Mouse (Mus musculus): ENCODE results near the gene Carns1. TPM values are rescaled to one million over a fixed set of nuclear protein-coding genes. Genes with fewer than 3 reads are reported as not detected.

Carns1 gene
- polyA plus RNA-seq, 1 experiment from 2014 or later = 5.6 TPM

DNA sequence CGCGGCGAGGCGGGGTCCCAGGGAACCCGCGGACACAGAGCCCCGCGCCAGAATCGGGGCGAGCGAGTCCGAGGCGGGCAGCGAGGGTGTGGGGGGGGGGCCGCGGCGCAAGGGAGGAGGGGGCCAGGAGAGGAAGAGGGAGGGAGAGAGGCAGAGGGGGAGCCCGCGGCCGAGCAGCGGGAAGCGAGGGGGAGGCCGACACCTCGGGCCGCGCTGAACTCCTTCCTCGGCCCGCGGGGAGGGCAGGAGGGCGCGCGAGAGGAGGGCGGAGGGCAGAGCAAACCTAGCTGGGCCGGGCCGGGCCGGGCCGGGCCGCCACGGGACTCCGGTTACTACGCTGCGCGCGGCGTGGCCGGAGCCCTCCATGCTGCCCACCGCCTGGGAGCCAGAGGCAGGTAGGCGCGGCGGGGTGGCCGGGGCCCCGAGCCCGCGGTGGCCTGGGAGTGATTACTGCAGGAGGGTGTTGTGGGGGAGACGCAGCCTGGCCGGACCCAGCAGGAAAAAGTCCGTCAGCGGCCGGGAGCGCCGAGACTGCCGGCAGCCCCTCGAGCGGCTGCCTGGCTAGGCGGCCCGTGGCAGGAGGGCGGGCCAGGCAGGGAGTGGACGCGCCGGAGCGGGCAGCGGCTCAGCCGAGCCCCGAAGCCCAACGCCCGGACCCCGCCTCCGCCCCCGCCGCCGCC lies 39.6 kb upstream of the Carns1 start:
- Histone ChIP-seq H3K27me3 (peaks cover 56% of the 10 kb centered on the region), H3K36me3 (no peaks in the 10 kb centered on the region)

DNA sequence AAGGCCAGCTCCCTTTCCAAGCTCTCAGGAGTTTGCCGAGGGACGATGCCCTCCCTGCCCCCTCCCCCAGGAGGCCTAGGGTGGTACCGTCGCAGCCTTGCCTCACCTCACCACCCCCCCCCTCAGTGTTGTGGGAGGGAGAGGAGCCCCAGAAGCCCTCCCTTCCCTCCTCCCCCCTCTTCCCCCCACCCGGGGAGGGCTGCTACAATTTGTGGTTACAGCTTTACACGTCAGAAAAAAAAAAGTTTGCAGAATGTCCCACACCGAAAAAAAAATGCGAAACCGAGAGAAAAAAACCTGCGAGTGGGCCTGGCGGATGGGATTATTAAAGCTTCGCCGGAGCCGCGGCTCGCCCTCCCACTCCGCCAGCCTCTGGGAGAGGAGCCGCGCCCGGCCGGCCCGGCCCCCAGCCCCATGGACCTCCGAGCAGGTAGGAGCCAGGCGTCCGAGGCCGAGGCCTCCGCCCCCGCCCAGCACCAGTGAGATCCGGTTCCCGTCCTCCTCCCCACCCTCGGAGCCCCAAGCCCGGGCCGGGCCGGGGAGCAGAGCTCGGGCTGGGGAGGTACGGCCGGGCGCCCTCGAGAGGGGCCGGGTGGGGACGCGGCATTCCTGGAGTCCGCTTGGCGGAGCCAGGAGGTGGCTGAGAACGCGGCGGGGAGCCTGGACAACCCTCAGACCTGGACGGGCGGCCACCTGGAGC lies 38.9 kb upstream of the Carns1 start, which contains the start of the genes Clcf1 and AC109138.7:
Gene Clcf1 (plus strand): TSS at position 168 of the 700 bp plus-strand sequence.
Gene AC109138.7 (plus strand): TSS at position 287 of the 700 bp plus-strand sequence.
- Histone ChIP-seq H3K4me3 (peak within 1 kb of the TSS; percentile 49), H3K4me2 (peak within 1 kb of the TSS; percentile 97), H3K36me3 (no peaks in the 10 kb centered on the region), H3K9ac (peak within 1 kb of the TSS; percentile 46), H3K4me1 (replicated peaks) (peaks cover 38% of the 10 kb centered on the region), H3K27ac (replicated peaks) (0 out of 2 replicates have a peak within 1 kb of the TSS, but pooled peaks have one; percentile 15), H3K27me3 (peaks cover 56% of the 10 kb centered on the region), H3K9me3 (no peaks in the 10 kb centered on the region)
- ATAC-seq (ENCODE audit: low FRiP score, low read depth) = no peak
- under 1% methylated on average over 44 of the region's 49 CpGs for WGBS

More for the DNA sequence above, 39.6 kb upstream of the Carns1 start:
- peak overlapping the region; percentile 97 for H3K4me2 ChIP-seq
- H3K4me1 ChIP-seq (replicated peaks) = peaks cover 39% of the 10 kb centered on the region
- no peaks in the 10 kb centered on the region for H3K9me3 ChIP-seq
- H3K27ac ChIP-seq (replicated peaks) = 0 out of 2 replicates have a peak overlapping the region, but pooled peaks have one; percentile 15
- no peak for ATAC-seq (ENCODE audit: low FRiP score, low read depth)
- peak overlapping the region; percentile 46 for H3K9ac ChIP-seq
- H3K4me3 ChIP-seq = peak overlapping the region; percentile 49
- WGBS = under 1% methylated on average over 51 of the region's 81 CpGs

DNA sequence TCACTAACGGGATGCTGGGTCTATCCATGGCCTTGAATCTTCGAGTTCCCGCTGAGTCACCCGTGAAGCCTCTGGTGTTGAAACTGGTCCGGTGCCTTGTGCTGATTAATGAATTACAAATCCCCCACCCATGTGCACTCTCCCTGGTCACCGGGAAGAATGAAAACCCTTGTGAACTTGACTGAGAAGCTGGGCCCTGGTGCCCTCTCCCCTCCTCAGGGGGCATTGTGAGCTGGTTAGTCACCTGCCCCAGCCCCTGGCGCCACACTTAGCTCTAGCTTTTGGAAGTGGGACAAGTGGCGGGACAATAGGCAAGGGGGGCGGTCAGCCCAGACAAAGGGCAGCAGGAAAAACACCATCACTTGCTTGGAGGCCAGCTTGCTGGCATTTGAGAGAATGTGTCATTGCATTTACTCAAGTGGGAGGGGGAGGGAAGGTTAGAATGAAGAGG lies 38.3 kb upstream of the Carns1 start:
- Histone ChIP-seq H3K4me2 (peak overlapping the region; percentile 97), H3K27me3 (peaks cover 56% of the 10 kb centered on the region), H3K36me3 (no peaks in the 10 kb centered on the region), H3K27ac (replicated peaks) (no peak overlapping the region), H3K9ac (no peak overlapping the region), H3K9me3 (no peaks in the 10 kb centered on the region), H3K4me3 (no peak overlapping the region), H3K4me1 (replicated peaks) (peaks cover 38% of the 10 kb centered on the region)
- no peak for ATAC-seq (ENCODE audit: low FRiP score, low read depth)
- WGBS = 4% methylated on average over 9 of the region's 9 CpGs

DNA sequence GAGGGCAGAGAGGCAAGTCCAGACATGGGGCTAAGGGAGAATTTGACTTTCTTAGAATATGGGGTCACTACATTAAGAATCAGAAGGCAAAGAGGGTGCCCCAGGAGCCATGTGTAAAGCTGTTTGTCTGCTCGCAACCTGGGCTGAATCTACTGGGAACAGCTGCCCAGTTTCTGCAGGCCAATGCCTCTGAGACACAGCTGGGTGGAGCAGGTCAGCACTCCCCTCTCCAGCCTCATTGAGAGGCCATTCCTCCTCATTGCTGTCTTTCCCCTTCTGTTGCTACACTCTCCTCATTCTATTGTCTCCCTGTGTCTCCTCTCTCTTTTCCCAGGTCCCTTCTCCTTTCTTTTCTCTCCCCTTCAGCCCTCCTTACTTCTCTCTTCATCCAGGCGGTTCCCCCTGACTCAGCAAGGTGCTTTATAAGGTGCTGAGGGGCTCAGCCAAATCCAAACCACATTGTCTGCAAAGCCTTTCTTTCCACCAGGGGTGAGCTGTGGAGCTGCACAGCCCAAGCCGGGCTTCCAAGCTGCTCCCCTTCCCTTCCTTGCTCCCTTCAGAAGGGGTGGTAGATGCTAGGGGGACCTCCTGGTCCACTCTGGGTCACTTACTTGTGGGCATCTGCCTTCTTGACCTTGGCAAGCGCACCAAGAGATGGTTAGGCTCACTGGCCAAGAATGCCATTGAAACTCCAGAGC lies 36.8 kb upstream of the Carns1 start:
- Histone ChIP-seq H3K9ac (no peak overlapping the region), H3K36me3 (no peaks in the 10 kb centered on the region), H3K27ac (replicated peaks) (no peak overlapping the region), H3K4me1 (replicated peaks) (peaks cover 38% of the 10 kb centered on the region), H3K27me3 (peaks cover 51% of the 10 kb centered on the region), H3K4me2 (no peak overlapping the region), H3K4me3 (no peak overlapping the region), H3K9me3 (no peaks in the 10 kb centered on the region)
- ATAC-seq (ENCODE audit: low FRiP score, low read depth) = no peak
- WGBS = 24% methylated on average over 4 of the region's 4 CpGs

DNA sequence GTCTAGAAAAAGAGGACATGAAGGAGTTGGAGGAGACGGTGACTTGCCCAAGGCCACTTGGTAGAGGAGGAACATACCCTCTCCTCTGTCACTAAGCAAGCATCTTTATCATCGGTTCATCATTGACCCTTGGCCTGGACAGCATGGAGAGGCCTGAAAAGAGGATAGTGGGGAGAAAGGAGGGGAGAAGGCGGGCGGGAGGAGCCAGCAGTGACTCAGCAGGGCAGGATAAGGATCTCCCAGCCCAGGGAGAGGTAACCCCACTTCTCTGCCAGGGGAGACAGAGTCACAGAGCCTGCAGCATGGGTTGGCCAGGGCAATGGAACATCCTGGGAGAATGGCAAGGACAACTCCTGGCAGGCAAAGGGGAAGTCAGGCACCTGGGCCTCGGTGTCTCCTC lies 33.3 kb upstream of the Carns1 start:
- no peak overlapping the region for H3K27ac ChIP-seq (replicated peaks)
- ATAC-seq (ENCODE audit: low FRiP score, low read depth) = no peak
- H3K27me3 ChIP-seq = peaks cover 24% of the 10 kb centered on the region
- H3K9me3 ChIP-seq = no peaks in the 10 kb centered on the region
- no peaks in the 10 kb centered on the region for H3K36me3 ChIP-seq
- WGBS = 70% methylated on average over 5 of the region's 5 CpGs
- H3K9ac ChIP-seq = no peak overlapping the region
- H3K4me1 ChIP-seq (replicated peaks) = peaks cover 6% of the 10 kb centered on the region
- no peak overlapping the region for H3K4me2 ChIP-seq
- H3K4me3 ChIP-seq = no peak overlapping the region

DNA sequence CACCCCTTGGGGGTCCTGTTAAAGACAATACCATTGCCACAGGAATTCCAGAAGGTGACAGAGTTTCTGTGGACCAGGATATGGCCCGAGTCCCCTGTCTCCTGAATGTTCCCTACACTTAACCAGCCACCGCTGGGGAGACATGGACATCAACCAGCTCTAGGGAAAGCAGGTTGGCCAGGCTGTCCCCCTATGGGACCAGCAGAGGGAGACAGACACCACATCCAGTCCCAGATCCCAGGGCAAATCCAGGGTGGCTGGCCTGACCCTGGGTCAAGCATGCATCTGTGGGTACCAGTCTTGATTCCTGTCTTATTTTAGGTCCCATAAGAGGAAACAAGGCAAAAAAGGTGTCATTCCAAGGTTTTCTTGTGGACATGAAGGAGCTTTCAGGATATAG lies 31.7 kb upstream of the Carns1 start:
- ATAC-seq (ENCODE audit: low FRiP score, low read depth) = no peak

DNA sequence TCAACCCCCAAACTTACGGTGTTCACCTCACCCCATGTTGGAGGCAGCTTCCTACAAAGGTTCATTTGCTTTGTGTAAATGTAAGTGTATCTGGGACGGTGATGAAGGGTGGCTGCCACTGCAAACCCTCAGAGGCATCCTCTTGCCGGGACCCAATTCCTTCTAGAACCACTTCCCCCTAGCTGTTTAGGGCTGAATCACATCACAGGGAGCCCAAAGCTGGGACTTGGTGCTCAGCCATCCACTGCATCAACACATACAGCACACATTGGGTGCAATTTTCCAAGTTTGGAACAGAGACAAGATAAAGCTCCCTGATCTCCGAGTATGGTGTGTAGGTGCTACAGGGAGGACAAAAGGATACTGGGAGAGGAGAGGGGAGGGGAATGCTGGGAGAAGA lies 29.6 kb upstream of the Carns1 start:
- 62% methylated on average over 4 of the region's 4 CpGs for WGBS
- no peak overlapping the region for H3K27ac ChIP-seq (replicated peaks)
- no peak overlapping the region for H3K4me2 ChIP-seq
- peaks cover 26% of the 10 kb centered on the region for H3K4me1 ChIP-seq (replicated peaks)
- H3K4me3 ChIP-seq = no peak overlapping the region
- no peaks in the 10 kb centered on the region for H3K36me3 ChIP-seq
- H3K27me3 ChIP-seq = no peaks in the 10 kb centered on the region
- H3K9me3 ChIP-seq = no peaks in the 10 kb centered on the region
- no peak overlapping the region for H3K9ac ChIP-seq
- ATAC-seq (ENCODE audit: low FRiP score, low read depth) = no peak

More for the DNA sequence above, 31.7 kb upstream of the Carns1 start:
- H3K27ac ChIP-seq (replicated peaks) = no peak overlapping the region
- H3K4me1 ChIP-seq (replicated peaks) = peaks cover 10% of the 10 kb centered on the region
- H3K27me3 ChIP-seq = peaks cover 11% of the 10 kb centered on the region
- WGBS = 2% methylated on average over 2 of the region's 2 CpGs
- no peaks in the 10 kb centered on the region for H3K36me3 ChIP-seq
- H3K4me2 ChIP-seq = no peak overlapping the region
- no peak overlapping the region for H3K4me3 ChIP-seq
- no peaks in the 10 kb centered on the region for H3K9me3 ChIP-seq
- H3K9ac ChIP-seq = no peak overlapping the region

DNA sequence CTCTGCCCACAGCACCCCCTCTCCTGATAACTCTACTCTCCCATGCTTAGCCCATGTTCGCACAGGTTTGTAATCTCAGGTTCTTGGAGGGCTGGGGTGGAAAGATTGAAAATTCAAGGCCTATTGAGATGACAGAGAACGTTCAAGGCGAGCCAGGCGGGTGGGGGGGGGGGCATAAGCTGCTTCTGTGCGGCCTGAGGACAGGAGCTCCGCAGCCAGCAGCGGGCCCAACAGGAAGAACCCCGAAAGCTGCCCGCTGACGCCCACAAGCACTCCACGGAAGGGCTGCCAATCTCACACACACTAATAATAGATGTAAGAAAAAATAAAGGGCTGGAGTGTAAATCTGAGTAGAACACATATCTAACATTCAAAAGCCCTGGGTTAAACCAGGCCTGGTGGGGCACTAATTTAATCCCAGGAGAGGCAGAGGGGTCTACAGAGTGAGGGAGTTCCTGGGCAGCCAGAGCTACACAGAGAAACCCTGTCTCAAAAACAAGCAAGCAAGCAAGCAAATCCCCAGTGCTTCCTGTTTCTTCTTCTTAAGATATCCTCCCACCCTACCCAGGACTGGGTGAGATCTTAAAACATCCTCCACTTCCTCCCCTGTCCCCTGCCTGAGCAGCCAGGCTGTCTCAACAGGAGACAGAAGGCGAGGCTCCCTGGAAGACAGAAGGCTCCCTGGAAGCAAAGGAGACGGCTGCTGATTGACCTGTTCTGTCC lies 28.5 kb upstream of the Carns1 start:
- ATAC-seq (ENCODE audit: low FRiP score, low read depth) = no peak
- 63% methylated on average over 13 of the region's 13 CpGs for WGBS
- Histone ChIP-seq H3K9me3 (no peaks in the 10 kb centered on the region), H3K27ac (replicated peaks) (no peak overlapping the region), H3K36me3 (no peaks in the 10 kb centered on the region), H3K9ac (no peak overlapping the region), H3K4me1 (replicated peaks) (peaks cover 27% of the 10 kb centered on the region), H3K4me3 (no peak overlapping the region), H3K4me2 (no peak overlapping the region), H3K27me3 (no peaks in the 10 kb centered on the region)

DNA sequence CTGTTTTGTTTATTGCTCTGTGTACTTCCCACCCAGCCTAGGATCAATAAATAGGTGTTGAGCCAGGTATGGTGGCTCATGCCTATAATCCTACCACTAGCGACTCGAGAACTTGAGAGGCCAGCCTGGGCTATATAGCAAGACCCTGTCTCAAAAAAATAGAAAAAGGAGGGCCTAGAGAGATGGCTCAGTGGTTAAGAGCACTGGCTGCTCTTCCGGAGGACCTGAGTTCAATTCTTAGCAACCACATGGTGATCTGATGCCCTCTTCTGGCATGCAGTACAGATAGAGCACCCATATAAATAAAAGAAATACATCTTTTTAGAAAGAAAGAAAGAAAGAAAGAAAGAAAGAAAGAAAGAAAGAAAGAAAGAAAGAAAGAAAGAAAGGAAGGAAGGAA lies 27.9 kb upstream of the Carns1 start:
- H3K9me3 ChIP-seq = no peaks in the 10 kb centered on the region
- peaks cover 27% of the 10 kb centered on the region for H3K4me1 ChIP-seq (replicated peaks)
- no peak overlapping the region for H3K4me2 ChIP-seq
- no peaks in the 10 kb centered on the region for H3K27me3 ChIP-seq
- H3K27ac ChIP-seq (replicated peaks) = no peak overlapping the region
- no peak overlapping the region for H3K4me3 ChIP-seq
- WGBS = 64% methylated on average over 3 of the region's 3 CpGs
- no peak overlapping the region for H3K9ac ChIP-seq
- ATAC-seq (ENCODE audit: low FRiP score, low read depth) = no peak
- no peaks in the 10 kb centered on the region for H3K36me3 ChIP-seq

DNA sequence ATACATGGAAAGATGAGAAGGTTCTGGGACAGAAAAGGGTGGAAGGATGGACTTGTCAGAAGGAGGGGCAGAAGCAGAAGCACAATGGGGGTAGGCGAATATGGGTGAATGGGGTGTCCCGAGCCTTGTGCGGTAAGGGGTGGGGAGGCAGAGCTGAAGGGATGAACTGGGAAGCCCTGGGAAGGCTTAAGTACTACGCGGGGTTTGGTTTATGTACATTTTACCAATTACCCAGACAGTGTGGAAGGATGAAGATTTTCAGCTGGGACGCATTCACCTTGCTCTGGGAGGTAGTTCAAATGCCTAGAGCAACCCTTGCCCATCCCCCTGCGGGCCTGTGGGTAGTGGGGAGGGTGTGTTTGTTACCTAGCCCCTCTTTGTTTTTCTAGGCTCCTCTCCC lies 26.9 kb upstream of the Carns1 start:
- Histone ChIP-seq H3K4me3 (peak overlapping the region; percentile 62), H3K36me3 (peaks cover 2% of the 10 kb centered on the region; the same call in 1 of the 2 replicates), H3K27ac (replicated peaks) (peak overlapping the region; percentile 55), H3K4me2 (peak overlapping the region; percentile 94), H3K9me3 (no peaks in the 10 kb centered on the region), H3K27me3 (no peaks in the 10 kb centered on the region), H3K9ac (peak overlapping the region; percentile 70), H3K4me1 (replicated peaks) (peaks cover 27% of the 10 kb centered on the region)
- no peak; the same call in 1 of the 2 replicates for ATAC-seq (ENCODE audit: low FRiP score, low read depth)
- WGBS = 31% methylated on average over 7 of the region's 7 CpGs

DNA sequence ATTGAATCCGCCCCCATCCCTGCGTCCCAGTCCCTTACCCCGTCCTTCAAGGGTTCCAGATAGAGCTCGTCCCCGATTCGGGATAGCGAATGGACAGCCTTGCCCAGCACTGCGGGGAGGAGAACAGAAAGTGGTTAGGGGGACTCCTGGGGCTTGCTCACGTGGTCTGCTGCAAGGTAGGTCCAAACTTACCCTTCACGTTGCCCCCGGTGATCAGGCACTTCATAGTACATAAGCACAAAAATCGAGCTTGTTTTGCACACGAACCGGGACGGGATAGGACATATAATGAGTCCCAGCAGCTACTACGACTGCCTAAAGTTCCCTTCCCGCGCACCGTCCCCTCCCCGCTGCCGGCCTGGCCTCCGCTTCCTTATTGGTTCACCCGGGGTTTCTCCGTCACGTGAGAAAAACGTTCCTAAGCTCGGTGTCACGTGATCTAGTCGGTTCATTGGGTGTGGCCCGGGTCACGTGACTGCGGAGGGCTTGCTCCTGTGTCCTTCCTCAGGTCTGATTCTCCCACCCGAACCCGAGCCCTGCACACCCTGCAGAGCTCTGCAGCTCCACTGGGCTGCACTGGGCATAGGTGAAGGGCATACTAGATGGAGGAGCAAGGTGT lies 26.1 kb upstream of the Carns1 start, which contains the start of gene Rad9a:
Gene Rad9a (minus strand): TSS at position 372 of the 619 bp plus-strand sequence.
- Histone ChIP-seq H3K36me3 (peaks cover 6% of the 10 kb centered on the region), H3K27ac (replicated peaks) (peak within 1 kb of the TSS; percentile 55), H3K27me3 (no peaks in the 10 kb centered on the region), H3K9me3 (no peaks in the 10 kb centered on the region), H3K4me1 (replicated peaks) (peaks cover 32% of the 10 kb centered on the region), H3K4me3 (peak within 1 kb of the TSS; percentile 62), H3K4me2 (peak within 1 kb of the TSS; percentile 94), H3K9ac (peak within 1 kb of the TSS; percentile 70)
- ATAC-seq (ENCODE audit: low FRiP score, low read depth) = peak; percentile 85
- under 1% methylated on average over 34 of the region's 34 CpGs for WGBS

All from hindbrain, embryonic 15.5 days (tissue).